Mouse (Mus musculus): ENCODE results near the gene Scml4.

Gene Scml4

GRCm38 (mm10) chr10:42987594-42988052, 127.5 kb downstream of the Scml4 start:
- DNase-seq (ENCODE audit: extremely low spot score, low read depth, low spot score) = no peak

- no peak for DNase-seq (ENCODE audit: extremely low spot score, low read depth, low spot score)
Measured at GRCm38 (mm10) chr10:42988627-42989026, 128.5 kb downstream of the Scml4 start.

- no peak for DNase-seq (ENCODE audit: extremely low spot score, low read depth, low spot score)
Measured at GRCm38 (mm10) chr10:42989910-42990309, 129.7 kb downstream of the Scml4 start.

- DNase-seq (ENCODE audit: extremely low spot score, low read depth, low spot score) = no peak
Measured at GRCm38 (mm10) chr10:42991018-42991417, 130.8 kb downstream of the Scml4 start.

- no peak for DNase-seq (ENCODE audit: extremely low spot score, low read depth, low spot score)
Measured at GRCm38 (mm10) chr10:42994331-42994782, 134.2 kb downstream of the Scml4 start.

GRCm38 (mm10) chr10:42995484-42995895, 135.3 kb downstream of the Scml4 start:
- no peak for DNase-seq (ENCODE audit: extremely low spot score, low read depth, low spot score)

GRCm38 (mm10) chr10:42997278-42997677, 137.1 kb downstream of the Scml4 start:
- DNase-seq (ENCODE audit: extremely low spot score, low read depth, low spot score) = no peak

GRCm38 (mm10) chr10:42999324-42999723, 139.2 kb downstream of the Scml4 start:
- DNase-seq (ENCODE audit: extremely low spot score, low read depth, low spot score) = no peak

GRCm38 (mm10) chr10:43001433-43001832, 141.3 kb downstream of the Scml4 start:
- DNase-seq (ENCODE audit: extremely low spot score, low read depth, low spot score) = no peak

GRCm38 (mm10) chr10:43002066-43002678, 142.0 kb downstream of the Scml4 start:
- no peak for DNase-seq (ENCODE audit: extremely low spot score, low read depth, low spot score)

- DNase-seq (ENCODE audit: extremely low spot score, low read depth, low spot score) = no peak
Measured at GRCm38 (mm10) chr10:43002721-43003465, 142.7 kb downstream of the Scml4 start.

- DNase-seq (ENCODE audit: extremely low spot score, low read depth, low spot score) = no peak
Measured at GRCm38 (mm10) chr10:43003466-43003757, 143.2 kb downstream of the Scml4 start.

GRCm38 (mm10) chr10:43004174-43004734, 144.1 kb downstream of the Scml4 start:
- no peak for DNase-seq (ENCODE audit: extremely low spot score, low read depth, low spot score)

GRCm38 (mm10) chr10:43005031-43005430, 144.9 kb downstream of the Scml4 start:
- DNase-seq (ENCODE audit: extremely low spot score, low read depth, low spot score) = no peak

GRCm38 (mm10) chr10:43005677-43006076, 145.5 kb downstream of the Scml4 start:
- no peak for DNase-seq (ENCODE audit: extremely low spot score, low read depth, low spot score)

- no peak for DNase-seq (ENCODE audit: extremely low spot score, low read depth, low spot score)
Measured at GRCm38 (mm10) chr10:43006534-43006933, 146.4 kb downstream of the Scml4 start.

GRCm38 (mm10) chr10:43008116-43008515, 147.9 kb downstream of the Scml4 start:
- no peak for DNase-seq (ENCODE audit: extremely low spot score, low read depth, low spot score)
